22 mouse cellular contexts compared by ENCODE assay signal in genomic region chr4:24845546-24845945, GRCm38 (mm10). TPM values are rescaled to one million over a fixed set of nuclear protein-coding genes. Genes with fewer than 3 reads are reported as not detected.
DNase-seq lines count a peak whose midpoint lies in the region; ATAC-seq lines count a peak whose summit lies in the region.
"Had no signal": no experiment of that assay in that cellular context is flagged by ENCODE, and none has a peak within 500 bp of the region (broad histone marks: within the 10 kb centered on the region; RNA-seq: fewer than 3 reads in every experiment).

No protein-coding gene starts in this region.

- H3K27me3 ChIP-seq in forebrain, embryonic 15.5 days = no peaks in the 10 kb centered on the region
- H3K27me3 ChIP-seq in forebrain, embryonic 12.5 days = no peaks in the 10 kb centered on the region
- H3K27me3 ChIP-seq in neural tube, embryonic 13.5 days = no peaks in the 10 kb centered on the region
- H3K27me3 ChIP-seq: embryonic facial prominence, embryonic 12.5 days; embryonic facial prominence, embryonic 15.5 days; forebrain, embryonic 13.5 days; hindbrain, embryonic 12.5 days; hindbrain, embryonic 15.5 days had no signal

- no peak overlapping the region for H3K4me3 ChIP-seq in forebrain, embryonic 15.5 days
- H3K4me3 ChIP-seq in forebrain, embryonic 12.5 days (replicated peaks) = no peak overlapping the region
- H3K4me3 ChIP-seq in neural tube, embryonic 13.5 days = no peak overlapping the region
- H3K4me3 ChIP-seq: embryonic facial prominence, embryonic 12.5 days; embryonic facial prominence, embryonic 15.5 days; forebrain, embryonic 13.5 days; hindbrain, embryonic 12.5 days; hindbrain, embryonic 15.5 days had no signal

- WGBS in forebrain, embryonic 15.5 days = 70% methylated on average over 5 of the region's 5 CpGs
- 97% methylated on average over 5 of the region's 5 CpGs for WGBS in forebrain, embryonic 12.5 days
- WGBS in neural tube, embryonic 13.5 days = 93% methylated on average over 5 of the region's 5 CpGs

- H3K9ac ChIP-seq in forebrain, embryonic 15.5 days (replicated peaks) = no peak overlapping the region
- H3K9ac ChIP-seq in forebrain, embryonic 12.5 days = no peak overlapping the region
- H3K9ac ChIP-seq in neural tube, embryonic 13.5 days = no peak overlapping the region
- H3K9ac ChIP-seq: embryonic facial prominence, embryonic 12.5 days; embryonic facial prominence, embryonic 15.5 days; forebrain, embryonic 13.5 days; hindbrain, embryonic 12.5 days; hindbrain, embryonic 15.5 days had no signal

- DNase-seq in frontal cortex, postnatal 25 days (ENCODE audit: low spot score in 2 of 2) = no peak
- no peak for DNase-seq in neural tube, embryonic 10.5 days (ENCODE audit: extremely low spot score, low spot score)
- peak; percentile 52 for DNase-seq in brain, adult 2 months (ENCODE audit: low read depth, low spot score)
- DNase-seq in urinary bladder, postnatal 36 days (ENCODE audit: low spot score in 2 of 2) = no peak
- DNase-seq: adrenal gland, adult 8-10 months; adrenal gland, postnatal 25 days; cerebellum, adult 18-20 months; cerebellum, adult 9-10 months; cerebellum, postnatal 14 days; gastrocnemius, postnatal 14 days; heart, adult 11 months had no signal

- ATAC-seq in forebrain, embryonic 15.5 days (replicated peaks) = no peak
- no peak for ATAC-seq in forebrain, embryonic 12.5 days (ENCODE audit: low FRiP score)
- ATAC-seq in frontal cortex, adult (ENCODE audit: low TSS enrichment) = peak; percentile 62
- no peak for ATAC-seq in neural tube, embryonic 13.5 days (ENCODE audit: low read depth)
- ATAC-seq: activated CD4-positive, CD25-positive, alpha-beta regulatory T cell, adult 4 months; forebrain, embryonic 13.5 days had no signal

- H3K4me1 ChIP-seq in forebrain, embryonic 15.5 days = peaks cover 18% of the 10 kb centered on the region
- peaks cover 13% of the 10 kb centered on the region for H3K4me1 ChIP-seq in forebrain, embryonic 12.5 days
- peaks cover 35% of the 10 kb centered on the region for H3K4me1 ChIP-seq in neural tube, embryonic 13.5 days (replicated peaks)
- H3K4me1 ChIP-seq: embryonic facial prominence, embryonic 12.5 days; embryonic facial prominence, embryonic 15.5 days had no signal

- H3K36me3 ChIP-seq in forebrain, embryonic 15.5 days = no peaks in the 10 kb centered on the region
- no peaks in the 10 kb centered on the region for H3K36me3 ChIP-seq in forebrain, embryonic 12.5 days (replicated peaks)
- no peaks in the 10 kb centered on the region for H3K36me3 ChIP-seq in neural tube, embryonic 13.5 days
- H3K36me3 ChIP-seq: embryonic facial prominence, embryonic 12.5 days; embryonic facial prominence, embryonic 15.5 days; hindbrain, embryonic 12.5 days; hindbrain, embryonic 15.5 days had no signal

- H3K4me2 ChIP-seq in forebrain, embryonic 15.5 days (replicated peaks) = no peak overlapping the region
- H3K4me2 ChIP-seq in forebrain, embryonic 12.5 days = no peak overlapping the region
- H3K4me2 ChIP-seq in neural tube, embryonic 13.5 days = no peak overlapping the region
- H3K4me2 ChIP-seq: embryonic facial prominence, embryonic 12.5 days; embryonic facial prominence, embryonic 15.5 days; forebrain, embryonic 13.5 days; heart, embryonic 11.5 days; hindbrain, embryonic 12.5 days; hindbrain, embryonic 15.5 days had no signal

- H3K27ac ChIP-seq in forebrain, embryonic 15.5 days (replicated peaks) = peak overlapping the region; percentile 35; the same call in 1 of the 2 replicates
- no peak overlapping the region for H3K27ac ChIP-seq in forebrain, embryonic 12.5 days
- H3K27ac ChIP-seq in neural tube, embryonic 13.5 days (replicated peaks) = 0 out of 2 replicates have a peak overlapping the region, but pooled peaks have one; percentile 19
- H3K27ac ChIP-seq: embryonic facial prominence, embryonic 12.5 days; embryonic facial prominence, embryonic 15.5 days; forebrain, embryonic 13.5 days; hindbrain, embryonic 12.5 days; hindbrain, embryonic 15.5 days had no signal

- H3K9me3 ChIP-seq in forebrain, embryonic 15.5 days = no peaks in the 10 kb centered on the region
- H3K9me3 ChIP-seq in forebrain, embryonic 12.5 days = no peaks in the 10 kb centered on the region
- no peaks in the 10 kb centered on the region for H3K9me3 ChIP-seq in neural tube, embryonic 13.5 days
- H3K9me3 ChIP-seq: embryonic facial prominence, embryonic 12.5 days; embryonic facial prominence, embryonic 15.5 days; forebrain, embryonic 13.5 days; hindbrain, embryonic 12.5 days; hindbrain, embryonic 15.5 days had no signal

RNA-seq across cellular contexts. Expression of gene Klhl32, which starts 5.4 kb away (rescaled TPM):
- 19.0 and 23.0 TPM in 2 replicates for polyA plus RNA-seq in forebrain, embryonic 15.5 days (2015; fragmentation: Nextera tagmentation; extraction: Ambion mirVana)
- 10.5 and 11.6 TPM in 2 replicates for polyA plus RNA-seq in forebrain, embryonic 12.5 days (2016; fragmentation: Nextera tagmentation; extraction: Ambion mirVana)
- 23.5 and 24.3 TPM in 2 replicates for polyA plus RNA-seq in neural tube, embryonic 13.5 days (2015; fragmentation: Nextera tagmentation; extraction: Ambion mirVana)

RNA-seq across cellular contexts. Expression of gene Ndufaf4, which starts 52.3 kb away (rescaled TPM):
- 52.8 and 55.3 TPM in 2 replicates for polyA plus RNA-seq in forebrain, embryonic 15.5 days (2015; fragmentation: Nextera tagmentation; extraction: Ambion mirVana)
- polyA plus RNA-seq in forebrain, embryonic 12.5 days (2016; fragmentation: Nextera tagmentation; extraction: Ambion mirVana) = 59.8 and 65.6 TPM in 2 replicates
- polyA plus RNA-seq in neural tube, embryonic 13.5 days (2015; fragmentation: Nextera tagmentation; extraction: Ambion mirVana) = 63.0 and 67.0 TPM in 2 replicates
